Mouse (Mus musculus): ENCODE data around the gene Dab1.

DNA sequence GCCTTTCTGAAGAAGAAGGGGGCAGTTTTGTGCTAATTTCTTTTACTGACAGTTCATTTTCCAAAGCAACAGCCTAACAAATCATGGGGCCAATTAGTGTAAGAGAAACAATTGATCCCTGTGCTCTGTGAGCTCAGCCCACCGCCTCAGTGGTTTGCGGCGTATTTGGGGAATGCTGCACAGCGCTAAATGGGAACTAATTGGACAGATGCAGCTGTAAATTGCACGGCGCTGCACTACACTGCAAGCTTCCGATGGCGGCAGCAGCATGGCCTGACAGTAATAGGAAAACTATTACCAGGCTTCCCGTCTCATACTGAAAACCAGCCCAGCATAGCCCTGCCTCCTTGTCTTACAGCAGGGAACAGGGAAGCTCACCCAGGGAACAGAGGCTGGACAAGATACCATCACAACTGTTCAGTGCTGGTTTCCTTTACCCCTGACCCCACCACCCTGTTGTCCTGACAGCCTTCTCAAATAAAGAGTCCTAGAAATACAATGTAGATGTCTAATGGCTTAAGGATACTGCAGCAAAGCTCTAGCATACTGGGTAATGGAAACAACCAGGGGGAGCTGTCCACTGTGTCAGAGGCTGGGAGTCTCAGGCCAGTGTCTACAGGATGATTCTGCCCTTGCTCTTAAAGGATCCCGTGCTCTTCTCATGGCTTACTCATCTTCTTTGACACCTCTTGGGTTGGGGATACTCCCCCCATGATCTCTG lies 1047.8 kb downstream of the Dab1 start:
- TF ChIP-seq CTCF (IDR thresholded peaks at IDR 0.05; ENCODE audit: borderline replicate concordance, insufficient read depth, low read length) (no peak), POLR2A (IDR thresholded peaks at IDR 0.05; ENCODE audit: low read depth, low read length) (no peak)

Data from embryonic fibroblast, embryonic 13.5 days (primary cell).